Mouse (Mus musculus) lung, embryonic 14.5 days (tissue): ENCODE data around the gene Rnaseh2a. TPM values are rescaled to one million over a fixed set of nuclear protein-coding genes. Genes with fewer than 3 reads are reported as not detected.

Source experiments
- ATAC-seq: fragments of 200-750 bp; cut with Nextera tagmentation; 2 replicates; pipeline ENCODE4 v1.8.0; 2017; ENCODE audit warnings: mild to moderate bottlenecking, moderate TSS enrichment, moderate library complexity; ENCODE audit not compliant: insufficient read depth
- DNase-seq: peaks from one replicate; pipeline ENCODE4 v3.0.0-alpha.2; 2015
- H3K27ac ChIP-seq: fragments of 300-500 bp; sonication (generic); 2 replicates; pipeline ENCODE4 v1.5.1; 2014; ENCODE audit warnings: low read depth, mild to moderate bottlenecking, moderate library complexity
- H3K27me3 ChIP-seq: fragments of 300-500 bp; sonication (generic); 2 replicates; pipeline ENCODE4 v1.6.1; 2014; ENCODE audit warnings: low read length, control low read depth; ENCODE audit not compliant: insufficient read depth
- H3K36me3 ChIP-seq: fragments of 300-500 bp; sonication (generic); 2 replicates; pipeline ENCODE4 v1.6.1; 2014; ENCODE audit warnings: control low read depth; ENCODE audit not compliant: insufficient read depth
- H3K4me1 ChIP-seq: fragments of 300-500 bp; sonication (generic); 2 replicates; pipeline ENCODE4 v1.6.1; 2014; ENCODE audit warnings: antibody characterized with exemption, control low read depth; ENCODE audit not compliant: insufficient read depth
- H3K4me2 ChIP-seq: fragments of 300-500 bp; sonication (generic); 2 replicates; pipeline ENCODE4 v1.6.1; 2014; ENCODE audit warnings: mild to moderate bottlenecking
- H3K4me3 ChIP-seq: fragments of 300-500 bp; sonication (generic); 2 replicates; pipeline ENCODE4 v1.5.1; 2014; ENCODE audit warnings: low read depth, low read length
- H3K9ac ChIP-seq: fragments of 300-500 bp; sonication (generic); 2 replicates; pipeline ENCODE4 v1.6.1; 2014
- H3K9me3 ChIP-seq: fragments of 300-500 bp; sonication (generic); 2 replicates; pipeline ENCODE4 v1.6.1; 2016; ENCODE audit warnings: low read depth, low read length, control low read depth
- CTCF ChIP-seq: IDR thresholded peaks from 2 replicates; pipeline ENCODE4 v1.5.1; 2016; ENCODE audit warnings: antibody characterized with exemption, low read depth
- WGBS: fragments of 180-500 bp; shearing (Covaris S2); extraction: QIAGEN DNeasy Blood & Tissue Kit; methylation state at CpG from one replicate; pipeline ENCODE4 v1.1.7; 2014; 5-methylcytosine and 5-hydroxymethylcytosine counted together
- polyA plus RNA-seq: library from polyadenylated mRNA; unstranded; fragments of >200 nt; fragmentation: Nextera tagmentation; extraction: Ambion mirVana; gene quantifications from 2 replicates; pipeline ENCODE4 v1.2.1, GENCODE M21; 2014

Gene Rnaseh2a
- polyA plus RNA-seq, 1 experiment from 2014 or later: 121 TPM

DNA sequence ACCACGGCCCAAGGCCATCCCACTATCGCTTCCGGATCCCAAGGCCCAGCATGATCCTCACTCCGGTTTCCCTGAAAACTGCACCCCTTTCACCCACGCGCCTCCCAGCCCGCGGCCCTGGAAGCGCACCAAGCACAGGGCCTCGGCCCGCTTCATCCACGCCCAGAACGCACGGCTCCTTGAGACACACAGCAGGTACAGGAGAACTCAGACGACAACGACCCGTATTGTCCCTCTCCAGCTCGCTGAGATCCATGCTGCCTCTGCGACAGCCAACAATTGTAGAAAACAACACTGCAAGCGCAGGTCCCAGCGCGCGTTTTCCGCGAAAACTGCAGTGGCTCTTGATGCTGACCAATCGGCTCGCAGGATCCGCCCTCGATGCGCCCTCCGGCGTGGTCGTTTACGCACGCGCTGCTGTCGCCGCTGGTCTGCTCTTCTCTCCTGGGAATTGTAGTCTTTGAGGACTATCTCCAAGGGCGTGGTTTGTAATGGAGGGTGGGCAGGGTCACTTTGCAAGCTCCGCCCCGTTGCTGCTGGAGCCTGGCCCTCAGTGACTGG lies 3.8 kb downstream of the Rnaseh2a start:
- WGBS: under 1% methylated on average over 41 of the region's 41 CpGs

DNA sequence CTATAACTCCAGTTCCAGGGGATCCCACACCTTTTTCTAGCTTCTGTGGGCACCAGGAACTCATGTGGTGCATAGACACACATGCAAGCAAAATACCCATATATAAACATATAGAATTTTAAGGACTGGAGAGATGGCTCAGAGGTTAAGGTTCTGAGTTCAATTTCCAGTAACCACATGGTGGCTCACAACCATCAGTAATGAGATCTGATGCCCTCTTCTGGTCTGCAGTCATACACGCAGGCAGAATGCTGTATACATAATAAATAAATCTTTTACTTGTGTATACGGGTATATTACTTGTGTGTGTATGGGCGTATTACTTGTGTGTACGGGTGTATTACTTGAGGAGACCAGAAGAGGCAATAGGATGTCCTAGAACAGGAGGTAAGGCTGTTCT lies 5.6 kb downstream of the Rnaseh2a start:
- TF ChIP-seq CTCF: no peak
- Histone ChIP-seq H3K4me3 (no peak overlapping the region), H3K9ac (no peak overlapping the region), H3K36me3 (peaks cover 24% of the 10 kb centered on the region), H3K4me1 (peaks cover 7% of the 10 kb centered on the region), H3K9me3 (no peaks in the 10 kb centered on the region), H3K27ac (no peak overlapping the region), H3K4me2 (no peak overlapping the region), H3K27me3 (no peaks in the 10 kb centered on the region)
- DNase-seq: no peak
- no peak for ATAC-seq
- 84% methylated on average over 4 of the region's 4 CpGs for WGBS

More for the DNA sequence above, 3.8 kb downstream of the Rnaseh2a start:
- ATAC-seq (peak; percentile 90), DNase-seq (peak; percentile 99)
- H3K4me3 ChIP-seq: peak overlapping the region; percentile 68
- H3K4me2 ChIP-seq: peak overlapping the region; percentile 79
- peaks cover 15% of the 10 kb centered on the region for H3K36me3 ChIP-seq
- no peaks in the 10 kb centered on the region for H3K27me3 ChIP-seq
- H3K9ac ChIP-seq: peak overlapping the region; percentile 61
- TF ChIP-seq CTCF: no peak
- H3K4me1 ChIP-seq: peaks cover 7% of the 10 kb centered on the region
- peak overlapping the region; percentile 80 for H3K27ac ChIP-seq
- H3K9me3 ChIP-seq: no peaks in the 10 kb centered on the region

DNA sequence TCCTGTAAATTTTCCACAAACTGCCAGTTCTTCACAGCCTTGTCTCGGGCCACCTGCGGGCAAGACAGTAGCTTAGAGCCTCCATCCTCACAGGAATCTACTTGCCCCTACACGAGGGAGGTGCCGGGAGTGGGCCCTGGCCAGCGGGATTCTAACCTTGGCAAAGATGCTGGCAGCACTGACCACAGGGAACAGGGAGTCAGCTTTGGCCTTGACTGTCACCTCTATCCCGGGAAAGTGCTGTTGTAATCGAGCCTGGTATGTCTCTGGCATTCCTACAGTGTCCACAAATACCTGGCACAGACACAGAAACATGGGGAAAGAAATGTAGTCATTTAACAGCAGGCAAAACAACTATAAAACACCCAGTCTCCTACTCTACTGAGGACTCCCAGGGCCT lies 9.8 kb downstream of the Rnaseh2a start:
- no peak overlapping the region for H3K4me2 ChIP-seq
- H3K4me1 ChIP-seq: no peaks in the 10 kb centered on the region
- H3K27ac ChIP-seq: no peak overlapping the region
- TF ChIP-seq CTCF: no peak
- 89% methylated on average over 7 of the region's 7 CpGs for WGBS
- H3K27me3 ChIP-seq: no peaks in the 10 kb centered on the region
- H3K9ac ChIP-seq: no peak overlapping the region
- H3K9me3 ChIP-seq: no peaks in the 10 kb centered on the region
- ATAC-seq (no peak), DNase-seq (no peak)
- peaks cover 37% of the 10 kb centered on the region for H3K36me3 ChIP-seq
- no peak overlapping the region for H3K4me3 ChIP-seq

DNA sequence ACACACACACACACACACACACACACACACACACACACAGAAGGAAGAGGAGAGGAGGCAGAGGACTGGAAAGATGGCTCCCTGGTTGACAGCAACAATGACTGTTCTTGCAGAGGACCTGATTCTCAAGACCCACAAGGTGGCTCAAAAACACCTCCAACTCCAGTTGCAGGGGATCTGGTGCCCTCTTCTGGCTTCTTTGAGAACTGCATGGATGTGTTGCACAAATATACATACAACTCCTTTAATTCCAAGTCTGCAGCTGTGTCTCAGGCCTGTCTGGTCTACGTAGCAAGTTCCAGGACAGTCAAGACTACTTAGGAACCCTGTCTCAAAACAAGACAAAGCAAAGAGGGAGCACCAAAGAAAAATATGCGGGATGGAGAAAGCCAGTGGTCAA lies 12.8 kb downstream of the Rnaseh2a start:
- peak; percentile 81 for TF ChIP-seq CTCF
- no peaks in the 10 kb centered on the region for H3K9me3 ChIP-seq
- 0 out of 2 replicates have a peak, but pooled peaks cover 10% of the 10 kb centered on the region for H3K27me3 ChIP-seq
- peaks cover 32% of the 10 kb centered on the region for H3K36me3 ChIP-seq
- peak; percentile 87 for DNase-seq
- no peak overlapping the region for H3K4me2 ChIP-seq
- 52% methylated on average over 2 of the region's 2 CpGs for WGBS
- H3K27ac ChIP-seq: no peak overlapping the region
- no peak overlapping the region for H3K9ac ChIP-seq
- H3K4me3 ChIP-seq: no peak overlapping the region
- H3K4me1 ChIP-seq: no peaks in the 10 kb centered on the region
- ATAC-seq: no peak

GRCm38 (mm10) chr8:84952612-84953255 lies 16.8 kb downstream of the Rnaseh2a start:
- Histone ChIP-seq H3K9me3 (no peaks in the 10 kb centered on the region), H3K27ac (no peak overlapping the region), H3K4me2 (0 out of 2 replicates have a peak overlapping the region, but pooled peaks have one; percentile 21), H3K4me1 (no peaks in the 10 kb centered on the region), H3K9ac (no peak overlapping the region), H3K27me3 (peaks cover 19% of the 10 kb centered on the region; the same call in 1 of the 2 replicates), H3K4me3 (no peak overlapping the region), H3K36me3 (peaks cover 8% of the 10 kb centered on the region; the same call in 1 of the 2 replicates)
- 8% methylated on average over 18 of the region's 18 CpGs for WGBS
- ATAC-seq (peak; percentile 70), DNase-seq (peak; percentile 58)
- no peak for TF ChIP-seq CTCF

GRCm38 (mm10) chr8:84949753-84950152 lies 19.8 kb downstream of the Rnaseh2a start:
- no peak overlapping the region for H3K4me3 ChIP-seq
- no peak for DNase-seq

GRCm38 (mm10) chr8:84947241-84947545 lies 22.4 kb downstream of the Rnaseh2a start:
- no peak for TF ChIP-seq CTCF
- WGBS: 11% methylated on average over 9 of the region's 9 CpGs

More at GRCm38 (mm10) chr8:84949753-84950152, 19.8 kb downstream of the Rnaseh2a start:
- Histone ChIP-seq H3K36me3 (no peaks in the 10 kb centered on the region), H3K4me2 (no peak overlapping the region), H3K9ac (no peak overlapping the region), H3K27me3 (peaks cover 46% of the 10 kb centered on the region), H3K27ac (no peak overlapping the region), H3K9me3 (no peaks in the 10 kb centered on the region), H3K4me1 (no peaks in the 10 kb centered on the region)
- ATAC-seq: no peak
- WGBS: 20% methylated on average over 12 of the region's 12 CpGs
- no peak for TF ChIP-seq CTCF

More at GRCm38 (mm10) chr8:84947241-84947545, 22.4 kb downstream of the Rnaseh2a start:
- Histone ChIP-seq H3K9me3 (no peaks in the 10 kb centered on the region), H3K4me3 (no peak overlapping the region), H3K4me1 (no peaks in the 10 kb centered on the region), H3K27me3 (peaks cover 52% of the 10 kb centered on the region), H3K27ac (no peak overlapping the region), H3K36me3 (no peaks in the 10 kb centered on the region), H3K9ac (no peak overlapping the region), H3K4me2 (no peak overlapping the region)
- peak; percentile 86 for DNase-seq
- peak; percentile 12; the same call in 1 of the 2 replicates for ATAC-seq
